Mouse (Mus musculus): Measurements from ENCODE around the gene Rin1. TPM values are rescaled to one million over a fixed set of nuclear protein-coding genes. Genes with fewer than 3 reads are reported as not detected.

The Rin1 gene
- polyA plus RNA-seq, 1 experiment: 2.8 TPM

DNA sequence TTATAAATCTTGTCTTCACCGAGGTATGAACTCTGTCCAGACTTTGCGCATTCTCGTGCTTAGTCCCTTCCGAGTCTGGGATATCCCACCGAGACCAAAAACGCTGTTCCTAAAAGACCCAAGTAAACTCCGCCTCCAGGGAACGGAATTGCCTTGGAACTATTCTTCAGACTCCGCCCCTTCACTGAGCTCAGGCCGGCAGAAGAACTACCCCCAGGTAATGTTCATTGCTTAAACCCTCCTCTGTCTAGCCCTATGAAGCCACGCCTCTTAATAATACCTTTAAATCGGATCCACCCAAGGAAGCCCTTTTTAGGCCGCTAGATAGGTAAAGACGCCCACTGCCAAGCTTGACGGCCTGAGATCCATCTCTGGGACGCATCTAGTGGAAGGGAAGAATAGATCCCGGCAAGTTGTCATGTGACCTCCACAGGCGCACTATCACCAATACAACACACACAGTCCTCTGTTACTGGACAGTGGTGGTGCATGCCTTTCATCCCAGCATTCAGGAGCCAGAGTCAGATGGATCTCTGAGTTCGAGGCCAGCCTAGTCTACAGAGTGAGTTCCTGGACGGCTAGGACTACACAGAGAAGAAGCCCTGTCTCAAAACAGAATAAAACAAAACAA, 22.2 kb downstream of the Rin1 start:
- H3K27me3 ChIP-seq (ENCODE audit: control insufficient read depth, insufficient read depth, low read length): no peaks in the 10 kb centered on the region
- H3K4me3 ChIP-seq (replicated peaks; ENCODE audit: insufficient read depth, low read depth, low read length): peak overlapping the region; percentile 11
- TF ChIP-seq POLR2A (IDR thresholded peaks at IDR 0.05; ENCODE audit: borderline replicate concordance, insufficient read depth, low read length) (no peak), CTCF (IDR thresholded peaks at IDR 0.05; ENCODE audit: borderline replicate concordance, insufficient read depth, low read depth, low read length) (no peak)
- WGBS: 7% methylated on average over 20 of the region's 20 CpGs
- no peak overlapping the region for H3K27ac ChIP-seq (ENCODE audit: insufficient read depth, low read length)
- peaks cover 7% of the 10 kb centered on the region for H3K4me1 ChIP-seq (ENCODE audit: control insufficient read depth, insufficient read depth, low read length)
- DNase-seq: no peak

GRCm38 (mm10) chr19:5073028-5073427, 22.7 kb downstream of the Rin1 start:
- Histone ChIP-seq H3K4me1 (ENCODE audit: control insufficient read depth, insufficient read depth, low read length) (peaks cover 7% of the 10 kb centered on the region), H3K27me3 (ENCODE audit: control insufficient read depth, insufficient read depth, low read length) (no peaks in the 10 kb centered on the region), H3K27ac (ENCODE audit: insufficient read depth, low read length) (no peak overlapping the region), H3K4me3 (replicated peaks; ENCODE audit: insufficient read depth, low read depth, low read length) (no peak overlapping the region)
- 2% methylated on average over 15 of the region's 15 CpGs for WGBS
- DNase-seq: peak; percentile 45 to 53
- no peak for TF ChIP-seq POLR2A (IDR thresholded peaks at IDR 0.05; ENCODE audit: borderline replicate concordance, insufficient read depth, low read length)
- TF ChIP-seq CTCF (IDR thresholded peaks at IDR 0.05; ENCODE audit: borderline replicate concordance, insufficient read depth, low read depth, low read length): peak; percentile 66; the same call in 1 of the 2 replicates

- no peak for DNase-seq
- Histone ChIP-seq H3K4me1 (ENCODE audit: control insufficient read depth, insufficient read depth, low read length) (peaks cover 5% of the 10 kb centered on the region), H3K27me3 (ENCODE audit: control insufficient read depth, insufficient read depth, low read length) (no peaks in the 10 kb centered on the region), H3K4me3 (replicated peaks; ENCODE audit: insufficient read depth, low read depth, low read length) (no peak overlapping the region), H3K27ac (ENCODE audit: insufficient read depth, low read length) (no peak overlapping the region)
- 52% methylated on average over 5 of the region's 5 CpGs for WGBS
- TF ChIP-seq CTCF (IDR thresholded peaks at IDR 0.05; ENCODE audit: borderline replicate concordance, insufficient read depth, low read depth, low read length): no peak
- TF ChIP-seq POLR2A (IDR thresholded peaks at IDR 0.05; ENCODE audit: borderline replicate concordance, insufficient read depth, low read length): no peak
These were observed 23.2 kb downstream of the Rin1 start for GRCm38 (mm10) chr19:5073518-5073917.

DNA sequence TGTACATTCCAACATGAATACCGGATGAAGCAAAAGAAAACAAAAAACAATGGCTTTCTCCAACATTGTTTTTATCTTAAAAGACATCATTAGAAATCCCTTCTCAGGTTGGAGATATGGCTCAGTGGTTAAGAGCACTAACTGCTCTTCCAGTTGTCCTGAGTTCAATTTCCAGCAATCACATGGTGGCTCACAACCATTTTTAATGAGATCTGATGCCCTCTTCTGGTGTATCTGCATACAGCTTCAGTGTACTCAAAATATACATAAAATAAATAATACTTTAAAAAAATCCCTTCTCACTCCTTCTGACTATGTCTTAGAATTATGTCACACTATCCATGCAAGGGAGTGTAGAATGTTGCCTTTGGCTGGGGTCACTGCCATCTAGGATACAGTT, 29.0 kb downstream of the Rin1 start:
- DNase-seq: no peak
- H3K27me3 ChIP-seq (ENCODE audit: control insufficient read depth, insufficient read depth, low read length): no peaks in the 10 kb centered on the region
- H3K27ac ChIP-seq (ENCODE audit: insufficient read depth, low read length): no peak overlapping the region
- peaks cover 9% of the 10 kb centered on the region for H3K4me1 ChIP-seq (ENCODE audit: control insufficient read depth, insufficient read depth, low read length)
- WGBS: 96% methylated on average over 1 of the region's 1 CpGs
- no peak overlapping the region for H3K4me3 ChIP-seq (replicated peaks; ENCODE audit: insufficient read depth, low read depth, low read length)
- no peak for TF ChIP-seq CTCF (IDR thresholded peaks at IDR 0.05; ENCODE audit: borderline replicate concordance, insufficient read depth, low read depth, low read length)
- TF ChIP-seq POLR2A (IDR thresholded peaks at IDR 0.05; ENCODE audit: borderline replicate concordance, insufficient read depth, low read length): no peak

DNA sequence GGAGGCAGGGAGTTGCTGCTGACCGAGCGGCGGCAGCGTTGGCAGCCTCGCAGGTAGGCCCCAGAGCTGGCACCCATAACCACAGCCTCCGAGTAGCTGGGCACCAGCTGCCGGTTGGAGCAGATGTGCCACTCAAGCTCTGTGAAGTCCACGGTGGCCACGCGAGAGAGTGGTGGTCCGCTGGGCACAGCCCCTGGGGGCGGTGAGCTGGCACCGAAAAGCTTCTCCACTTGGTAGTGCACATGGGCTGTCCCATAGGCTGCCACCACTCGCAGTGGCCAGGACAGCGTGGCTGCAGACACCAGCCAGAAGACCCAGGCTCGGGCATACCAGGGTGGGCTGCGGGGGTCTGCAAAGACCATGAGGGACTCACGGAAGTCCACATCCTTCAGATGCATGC, 31.7 kb downstream of the Rin1 start:
- TF ChIP-seq POLR2A (IDR thresholded peaks at IDR 0.05; ENCODE audit: borderline replicate concordance, insufficient read depth, low read length) (no peak), CTCF (IDR thresholded peaks at IDR 0.05; ENCODE audit: borderline replicate concordance, insufficient read depth, low read depth, low read length) (no peak)
- Histone ChIP-seq H3K4me1 (ENCODE audit: control insufficient read depth, insufficient read depth, low read length) (peaks cover 10% of the 10 kb centered on the region), H3K27ac (ENCODE audit: insufficient read depth, low read length) (no peak overlapping the region), H3K4me3 (replicated peaks; ENCODE audit: insufficient read depth, low read depth, low read length) (no peak overlapping the region), H3K27me3 (ENCODE audit: control insufficient read depth, insufficient read depth, low read length) (no peaks in the 10 kb centered on the region)
- DNase-seq: no peak
- 45% methylated on average over 18 of the region's 18 CpGs for WGBS

- peak in 1 of 2 experiments; percentile 60 for DNase-seq
- TF ChIP-seq POLR2A (IDR thresholded peaks at IDR 0.05; ENCODE audit: borderline replicate concordance, insufficient read depth, low read length) (no peak), CTCF (IDR thresholded peaks at IDR 0.05; ENCODE audit: borderline replicate concordance, insufficient read depth, low read depth, low read length) (no peak)
- Histone ChIP-seq H3K27me3 (ENCODE audit: control insufficient read depth, insufficient read depth, low read length) (no peaks in the 10 kb centered on the region), H3K4me3 (replicated peaks; ENCODE audit: insufficient read depth, low read depth, low read length) (no peak overlapping the region), H3K4me1 (ENCODE audit: control insufficient read depth, insufficient read depth, low read length) (peaks cover 10% of the 10 kb centered on the region), H3K27ac (ENCODE audit: insufficient read depth, low read length) (no peak overlapping the region)
- 60% methylated on average over 24 of the region's 24 CpGs for WGBS
These were observed 32.3 kb downstream of the Rin1 start for GRCm38 (mm10) chr19:5082596-5082995.

GRCm38 (mm10) chr19:5083961-5084833, 33.9 kb downstream of the Rin1 start:
- 69% methylated on average over 3 of the region's 3 CpGs for WGBS
- peak overlapping the region; percentile 98; the same call in 1 of the 2 replicates for H3K27ac ChIP-seq (ENCODE audit: insufficient read depth, low read length)
- peaks cover 10% of the 10 kb centered on the region for H3K4me1 ChIP-seq (ENCODE audit: control insufficient read depth, insufficient read depth, low read length)
- H3K4me3 ChIP-seq (replicated peaks; ENCODE audit: insufficient read depth, low read depth, low read length): peak overlapping the region; percentile 64
- DNase-seq: no peak
- TF ChIP-seq CTCF (IDR thresholded peaks at IDR 0.05; ENCODE audit: borderline replicate concordance, insufficient read depth, low read depth, low read length) (no peak), POLR2A (IDR thresholded peaks at IDR 0.05; ENCODE audit: borderline replicate concordance, insufficient read depth, low read length) (no peak)
- no peaks in the 10 kb centered on the region for H3K27me3 ChIP-seq (ENCODE audit: control insufficient read depth, insufficient read depth, low read length)

DNA sequence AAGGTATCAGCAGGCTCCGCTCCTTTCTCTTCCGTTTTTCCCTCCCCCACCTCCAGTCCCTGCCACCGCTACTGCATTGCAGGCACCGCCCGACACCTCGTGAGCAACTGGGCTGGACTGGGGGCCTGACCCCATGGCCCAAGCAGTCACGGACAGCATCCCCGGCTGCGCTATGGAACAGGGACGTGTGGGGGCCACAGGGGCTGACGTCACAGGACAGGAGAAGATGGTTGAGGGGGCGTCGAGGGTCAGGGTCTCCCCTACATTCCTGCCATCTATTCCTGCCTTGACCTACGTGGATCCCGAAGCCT, 34.5 kb downstream of the Rin1 start:
- H3K4me3 ChIP-seq (replicated peaks; ENCODE audit: insufficient read depth, low read depth, low read length): peak overlapping the region; percentile 64
- TF ChIP-seq POLR2A (IDR thresholded peaks at IDR 0.05; ENCODE audit: borderline replicate concordance, insufficient read depth, low read length): no peak
- TF ChIP-seq CTCF (IDR thresholded peaks at IDR 0.05; ENCODE audit: borderline replicate concordance, insufficient read depth, low read depth, low read length): no peak
- H3K27me3 ChIP-seq (ENCODE audit: control insufficient read depth, insufficient read depth, low read length): no peaks in the 10 kb centered on the region
- H3K4me1 ChIP-seq (ENCODE audit: control insufficient read depth, insufficient read depth, low read length): peaks cover 10% of the 10 kb centered on the region
- H3K27ac ChIP-seq (ENCODE audit: insufficient read depth, low read length): peak overlapping the region; percentile 98
- WGBS: 1% methylated on average over 15 of the region's 15 CpGs
- DNase-seq: peak; percentile 58 to 63
